ENCODE assay signal across 8 mouse cellular contexts in genomic region chrX:23823398-23824023, GRCm38 (mm10). TPM values are rescaled to one million over a fixed set of nuclear protein-coding genes. Genes with fewer than 3 reads are reported as not detected.
DNase-seq lines count a peak whose midpoint lies in the region; ATAC-seq and TF ChIP-seq lines count a peak whose summit lies in the region.
"Had no signal": no experiment of that assay in that cellular context is flagged by ENCODE, and none has a peak within 500 bp of the region (broad histone marks: within the 10 kb centered on the region; RNA-seq: fewer than 3 reads in every experiment).

No protein-coding gene starts in this region.

- no peak for ATAC-seq in midbrain, embryonic 13.5 days

- no peaks in the 10 kb centered on the region; the same call in 1 of the 2 replicates for H3K79me2 ChIP-seq in MEL (ENCODE audit: control insufficient read depth, insufficient read depth, low read length, poor library complexity)

- peaks cover 0 to 11% of the 10 kb centered on the region in 2 experiments; a peak in 3 of 4 replicates for H3K4me1 ChIP-seq in MEL (ENCODE audit: control insufficient read depth in 1 of 2, insufficient read depth in 2 of 2, low read length in 2 of 2)
- no peaks in the 10 kb centered on the region for H3K4me1 ChIP-seq in lung, adult 2 months (ENCODE audit: control insufficient read depth, insufficient read depth, low read length)
- no peaks in the 10 kb centered on the region for H3K4me1 ChIP-seq in midbrain, embryonic 13.5 days (replicated peaks)

- H3K9ac ChIP-seq in MEL (ENCODE audit: control insufficient read depth, low read depth, low read length, poor library complexity, severe bottlenecking): peak overlapping the region; percentile 84
- H3K9ac ChIP-seq in midbrain, embryonic 13.5 days (replicated peaks): no peak overlapping the region

- peak in 1 of 2 experiments; percentile 29; a peak in 1 of 4 replicates for TF ChIP-seq POLR2A in MEL (IDR thresholded peaks at IDR 0.05; ENCODE audit: control insufficient read depth in 1 of 2, insufficient read depth in 1 of 2, low read depth in 1 of 2, low read length in 2 of 2, poor library complexity in 1 of 2)
- TF ChIP-seq POLR2A in lung, adult 2 months (IDR thresholded peaks at IDR 0.05; ENCODE audit: borderline replicate concordance, extremely low read depth, low read depth, low read length): no peak

- H3K27ac ChIP-seq in MEL (ENCODE audit: control insufficient read depth, low read depth, low read length): peak overlapping the region; percentile 52
- H3K27ac ChIP-seq in midbrain, embryonic 13.5 days: no peak overlapping the region

- TF ChIP-seq CTCF in MEL (IDR thresholded peaks at IDR 0.05 in 2 of 3, conservative IDR thresholded peaks at IDR 0.05 in 1 of 3; ENCODE audit: control insufficient read depth in 1 of 3, insufficient read depth in 1 of 3, low read depth in 2 of 3, low read length in 3 of 3, poor library complexity in 1 of 3, severe bottlenecking in 1 of 3): no peak
- TF ChIP-seq CTCF in lung, adult 2 months (IDR thresholded peaks at IDR 0.05; ENCODE audit: insufficient read depth, low read length): no peak

- intact Hi-C loops in heart, postnatal 10 days (cut with DNase I): no loop called here

- no peak for TF ChIP-seq RAD21 in MEL (IDR thresholded peaks at IDR 0.05; ENCODE audit: low read depth, low read length)

- TF ChIP-seq EP300 in MEL (IDR thresholded peaks at IDR 0.05; ENCODE audit: low read depth in 1 of 2, low read length in 2 of 2): no peak

- H3K36me3 ChIP-seq in MEL (ENCODE audit: control insufficient read depth in 1 of 2, insufficient read depth in 2 of 2, low read length in 2 of 2): peaks cover 0 to 4% of the 10 kb centered on the region in 2 experiments; a peak in 2 of 4 replicates
- no peaks in the 10 kb centered on the region for H3K36me3 ChIP-seq in midbrain, embryonic 13.5 days

- peak overlapping the region; percentile 81 to 96 for H3K4me3 ChIP-seq in MEL (ENCODE audit: control insufficient read depth in 1 of 2, insufficient read depth in 1 of 2, low read depth in 2 of 2, low read length in 2 of 2)
- H3K4me3 ChIP-seq in lung, adult 2 months (replicated peaks; ENCODE audit: extremely low read depth, low read depth, low read length): peak overlapping the region; percentile 10
- no peak overlapping the region for H3K4me3 ChIP-seq in midbrain, embryonic 13.5 days (replicated peaks)

- WGBS in lung, adult 2 months: 60% methylated on average over 19 of the region's 19 CpGs
- 78% methylated on average over 19 of the region's 19 CpGs for WGBS in midbrain, embryonic 13.5 days

- no peak overlapping the region for H3K4me2 ChIP-seq in midbrain, embryonic 13.5 days (replicated peaks)

- peak; percentile 70 for DNase-seq in MEL (ENCODE audit: low read depth, low spot score)
- peak; percentile 26 for DNase-seq in adrenal gland, postnatal 10 days
- DNase-seq in heart, postnatal 10 days: peak; percentile 13 to 19
- no peak for DNase-seq in lung, adult 2 months
- no peak for DNase-seq in thymus, postnatal 14 days
- no peak for DNase-seq in layer of hippocampus, postnatal 25 days (ENCODE audit: extremely low spot score in 1 of 2, low spot score in 1 of 2)

- no peaks in the 10 kb centered on the region for H3K27me3 ChIP-seq in MEL (ENCODE audit: control insufficient read depth in 1 of 2, insufficient read depth in 2 of 2, low read length in 2 of 2)
- H3K27me3 ChIP-seq in midbrain, embryonic 13.5 days: no peaks in the 10 kb centered on the region

- H3K9me3 ChIP-seq in MEL (replicated peaks; ENCODE audit: insufficient read depth, low read length): no peaks in the 10 kb centered on the region
- no peaks in the 10 kb centered on the region for H3K9me3 ChIP-seq in midbrain, embryonic 13.5 days

TF ChIP-seq in MEL, 35 proteins besides CTCF, POLR2A, EP300 and RAD21:
- TF ChIP-seq POLR2AphosphoS2 (IDR thresholded peaks at IDR 0.05; ENCODE audit: low read length) (no peak), USF2 (IDR thresholded peaks at IDR 0.05; ENCODE audit: borderline replicate concordance in 1 of 2, insufficient read depth in 1 of 2, low read depth in 1 of 2, low read length in 2 of 2) (no peak), HCFC1 (IDR thresholded peaks at IDR 0.05; ENCODE audit: low read depth, low read length) (no peak), NELFE (IDR thresholded peaks at IDR 0.05; ENCODE audit: low read depth, low read length) (0 out of 2 replicates have a peak, but pooled peaks have one; percentile 8), SIN3A (IDR thresholded peaks at IDR 0.05; ENCODE audit: low read length) (no peak; the same call in 1 of the 2 replicates), GATA1 (IDR thresholded peaks at IDR 0.05; ENCODE audit: low read depth, low read length) (no peak), MAX (IDR thresholded peaks at IDR 0.05; ENCODE audit: low read length) (peak; percentile 61), ELF1 (IDR thresholded peaks at IDR 0.05; ENCODE audit: low read depth, low read length) (no peak), MYC (IDR thresholded peaks at IDR 0.05; ENCODE audit: low read depth, low read length) (no peak), MAZ (IDR thresholded peaks at IDR 0.05; ENCODE audit: low read depth, low read length) (no peak), MXI1 (IDR thresholded peaks at IDR 0.05; ENCODE audit: low read depth, low read length) (peak; percentile 49; the same call in 1 of the 2 replicates), USF1 (IDR thresholded peaks at IDR 0.05; ENCODE audit: low read depth, low read length) (no peak), MYB (IDR thresholded peaks at IDR 0.05; ENCODE audit: low read depth, low read length) (no peak), NRF1 (IDR thresholded peaks at IDR 0.05; ENCODE audit: insufficient read depth, low read depth, low read length, poor library complexity, severe bottlenecking) (no peak), CHD1 (IDR thresholded peaks at IDR 0.05; ENCODE audit: low read depth, low read length) (no peak)

RNA-seq across cellular contexts. Expression of gene Gm4907, which starts 58.8 kb away (rescaled TPM):
- not detected in 2 replicates for total RNA-seq in MEL (2012; rRNA removed)
- not detected for polyA plus RNA-seq in MEL (2012; ENCODE audit: insufficient read depth in 1 of 2, insufficient read length in 2 of 2, low read depth in 1 of 2, low replicate concordance in 2 of 2, missing spikeins in 1 of 2)
- total RNA-seq in adrenal gland, postnatal 10 days (2021): not detected
- total RNA-seq in heart, postnatal 10 days (2021): not detected
- not detected in 2 replicates for polyA plus RNA-seq in lung, adult 2 months (2012; rRNA removed)
- not detected in 2 replicates for polyA plus RNA-seq in midbrain, embryonic 13.5 days (2015; fragmentation: Nextera tagmentation; extraction: Ambion mirVana)
- not detected for total RNA-seq in layer of hippocampus, postnatal 25 days (2021)
- total RNA-seq: hematopoietic stem cell, adult 5-6 weeks had no signal

Comparison
In these comparisons a context has a peak if more than half of its experiments do, and no peak if none do; other contexts are left out.
1. DNase-seq: peak in MEL (single experiment), adrenal gland, postnatal 10 days (single experiment) and heart, postnatal 10 days (2 of 2); none in lung, adult 2 months (single experiment), thymus, postnatal 14 days (single experiment) and layer of hippocampus, postnatal 25 days (0 of 2).